Mouse (Mus musculus): Measurements from ENCODE around the gene Vmn1r213. TPM values are rescaled to one million over a fixed set of nuclear protein-coding genes. Genes with fewer than 3 reads are reported as not detected.

Gene Vmn1r213
- polyA plus RNA-seq (2015; fragmentation: Nextera tagmentation; extraction: Ambion mirVana): not detected in 2 replicates

GRCm38 (mm10) chr13:23007356-23007755 lies at the start of gene Vmn1r213:
Vmn1r213 (plus strand) TSS chr13:23007656.
- no peaks in the 10 kb centered on the region for H3K27me3 ChIP-seq
- H3K4me1 ChIP-seq: no peaks in the 10 kb centered on the region
- ATAC-seq (replicated peaks; ENCODE audit: low FRiP score): no peak
- no peaks in the 10 kb centered on the region for H3K9me3 ChIP-seq (replicated peaks)
- H3K36me3 ChIP-seq: no peaks in the 10 kb centered on the region
- WGBS: 82% methylated on average over 1 of the region's 1 CpGs
- no peak within 1 kb of the TSS for H3K27ac ChIP-seq
- H3K4me2 ChIP-seq: no peak within 1 kb of the TSS
- no peak within 1 kb of the TSS for H3K4me3 ChIP-seq (replicated peaks)
- no peak within 1 kb of the TSS for H3K9ac ChIP-seq

- Histone ChIP-seq H3K36me3 (no peaks in the 10 kb centered on the region), H3K9ac (no peak overlapping the region), H3K27ac (no peak overlapping the region), H3K4me2 (no peak overlapping the region), H3K4me3 (replicated peaks) (no peak overlapping the region), H3K4me1 (no peaks in the 10 kb centered on the region), H3K27me3 (no peaks in the 10 kb centered on the region), H3K9me3 (replicated peaks) (no peaks in the 10 kb centered on the region)
- ATAC-seq (replicated peaks; ENCODE audit: low FRiP score): no peak
- 82% methylated on average over 11 of the region's 11 CpGs for WGBS
Measured at GRCm38 (mm10) chr13:22990214-22990891, 17.1 kb upstream of the Vmn1r213 start.

- ATAC-seq (replicated peaks; ENCODE audit: low FRiP score): no peak
- Histone ChIP-seq H3K36me3 (no peaks in the 10 kb centered on the region), H3K9me3 (replicated peaks) (no peaks in the 10 kb centered on the region), H3K4me2 (no peak overlapping the region), H3K9ac (no peak overlapping the region), H3K4me1 (no peaks in the 10 kb centered on the region), H3K4me3 (replicated peaks) (no peak overlapping the region), H3K27ac (no peak overlapping the region), H3K27me3 (no peaks in the 10 kb centered on the region)
- 18% methylated on average over 1 of the region's 1 CpGs for WGBS
Measured at GRCm38 (mm10) chr13:22992178-22992700, 15.2 kb upstream of the Vmn1r213 start.

GRCm38 (mm10) chr13:22992721-22993120 lies 14.7 kb upstream of the Vmn1r213 start:
- no peak overlapping the region for H3K9ac ChIP-seq
- ATAC-seq (replicated peaks; ENCODE audit: low FRiP score): no peak
- no peaks in the 10 kb centered on the region for H3K27me3 ChIP-seq
- H3K4me3 ChIP-seq (replicated peaks): no peak overlapping the region
- H3K4me2 ChIP-seq: no peak overlapping the region
- 0 out of 2 replicates have a peak, but pooled peaks cover 2% of the 10 kb centered on the region for H3K9me3 ChIP-seq (replicated peaks)
- WGBS: 23% methylated on average over 2 of the region's 2 CpGs
- no peaks in the 10 kb centered on the region for H3K4me1 ChIP-seq
- H3K27ac ChIP-seq: no peak overlapping the region
- H3K36me3 ChIP-seq: no peaks in the 10 kb centered on the region

- no peaks in the 10 kb centered on the region for H3K4me1 ChIP-seq
- H3K27me3 ChIP-seq: no peaks in the 10 kb centered on the region
- no peak overlapping the region for H3K9ac ChIP-seq
- no peaks in the 10 kb centered on the region for H3K36me3 ChIP-seq
- no peak overlapping the region for H3K27ac ChIP-seq
- H3K4me2 ChIP-seq: no peak overlapping the region
- no peak for ATAC-seq (replicated peaks; ENCODE audit: low FRiP score)
- no peak overlapping the region for H3K4me3 ChIP-seq (replicated peaks)
- H3K9me3 ChIP-seq (replicated peaks): no peaks in the 10 kb centered on the region
Measured at GRCm38 (mm10) chr13:23018158-23018557, 10.7 kb downstream of the Vmn1r213 start.

- ATAC-seq (replicated peaks; ENCODE audit: low FRiP score): no peak
- Histone ChIP-seq H3K27me3 (no peaks in the 10 kb centered on the region), H3K9ac (no peak overlapping the region), H3K4me2 (no peak overlapping the region), H3K9me3 (replicated peaks) (no peaks in the 10 kb centered on the region), H3K4me1 (no peaks in the 10 kb centered on the region), H3K4me3 (replicated peaks) (no peak overlapping the region), H3K27ac (no peak overlapping the region), H3K36me3 (no peaks in the 10 kb centered on the region)
Measured at GRCm38 (mm10) chr13:23024812-23025211, 17.4 kb downstream of the Vmn1r213 start.

GRCm38 (mm10) chr13:23030118-23030517 lies 22.7 kb downstream of the Vmn1r213 start, which contains the start of gene Vmn1r214:
Vmn1r214 (plus strand) TSS chr13:23030418.
- H3K4me1 ChIP-seq: no peaks in the 10 kb centered on the region
- H3K27me3 ChIP-seq: no peaks in the 10 kb centered on the region
- WGBS: 81% methylated on average over 3 of the region's 3 CpGs
- H3K36me3 ChIP-seq: no peaks in the 10 kb centered on the region
- ATAC-seq (replicated peaks; ENCODE audit: low FRiP score): no peak
- no peak within 1 kb of the TSS for H3K9ac ChIP-seq
- H3K27ac ChIP-seq: no peak within 1 kb of the TSS
- H3K4me3 ChIP-seq (replicated peaks): no peak within 1 kb of the TSS
- H3K4me2 ChIP-seq: no peak within 1 kb of the TSS
- no peaks in the 10 kb centered on the region for H3K9me3 ChIP-seq (replicated peaks)

GRCm38 (mm10) chr13:23057778-23058177 lies 50.3 kb downstream of the Vmn1r213 start:
- Histone ChIP-seq H3K27me3 (no peaks in the 10 kb centered on the region), H3K9ac (no peak overlapping the region), H3K27ac (no peak overlapping the region), H3K4me1 (no peaks in the 10 kb centered on the region), H3K36me3 (no peaks in the 10 kb centered on the region), H3K4me3 (replicated peaks) (no peak overlapping the region), H3K4me2 (no peak overlapping the region), H3K9me3 (replicated peaks) (no peaks in the 10 kb centered on the region)
- ATAC-seq (replicated peaks; ENCODE audit: low FRiP score): no peak
- WGBS: 67% methylated on average over 1 of the region's 1 CpGs

Other genes with a start within 250 kb of the Vmn1r213 start
- not detected in 2 replicates for gene Vmn1r208, start 230.3 kb upstream of the Vmn1r213 start, polyA plus RNA-seq (2015; fragmentation: Nextera tagmentation; extraction: Ambion mirVana)
- not detected in 2 replicates for gene Vmn1r209, start 198.0 kb upstream of the Vmn1r213 start, polyA plus RNA-seq (2015; fragmentation: Nextera tagmentation; extraction: Ambion mirVana)
- not detected in 2 replicates for gene Vmn1r210, start 176.3 kb upstream of the Vmn1r213 start, polyA plus RNA-seq (2015; fragmentation: Nextera tagmentation; extraction: Ambion mirVana)
- gene Vmn1r211, start 150.1 kb upstream of the Vmn1r213 start, polyA plus RNA-seq (2015; fragmentation: Nextera tagmentation; extraction: Ambion mirVana): not detected in 2 replicates
- not detected in 2 replicates for gene Vmn1r212, start 123.5 kb upstream of the Vmn1r213 start, polyA plus RNA-seq (2015; fragmentation: Nextera tagmentation; extraction: Ambion mirVana)
- gene Vmn1r214, start 22.8 kb downstream of the Vmn1r213 start, polyA plus RNA-seq (2015; fragmentation: Nextera tagmentation; extraction: Ambion mirVana): not detected in 2 replicates
- not detected in 2 replicates for gene Vmn1r215, start 60.4 kb downstream of the Vmn1r213 start, polyA plus RNA-seq (2015; fragmentation: Nextera tagmentation; extraction: Ambion mirVana)
- gene Vmn1r217, start 110.6 kb downstream of the Vmn1r213 start, polyA plus RNA-seq (2015; fragmentation: Nextera tagmentation; extraction: Ambion mirVana): not detected in 2 replicates
- not detected in 2 replicates for gene Vmn1r218, start 125.5 kb downstream of the Vmn1r213 start, polyA plus RNA-seq (2015; fragmentation: Nextera tagmentation; extraction: Ambion mirVana)
- gene Vmn1r219, start 151.7 kb downstream of the Vmn1r213 start, polyA plus RNA-seq (2015; fragmentation: Nextera tagmentation; extraction: Ambion mirVana): not detected in 2 replicates
- gene Vmn1r220, start 180.3 kb downstream of the Vmn1r213 start, polyA plus RNA-seq (2015; fragmentation: Nextera tagmentation; extraction: Ambion mirVana): not detected in 2 replicates
- not detected in 2 replicates for gene Vmn1r221, start 206.5 kb downstream of the Vmn1r213 start, polyA plus RNA-seq (2015; fragmentation: Nextera tagmentation; extraction: Ambion mirVana)
- not detected in 2 replicates for gene Vmn1r222, start 228.3 kb downstream of the Vmn1r213 start, polyA plus RNA-seq (2015; fragmentation: Nextera tagmentation; extraction: Ambion mirVana)
- not detected in 2 replicates for gene Vmn1r223, start 239.5 kb downstream of the Vmn1r213 start, polyA plus RNA-seq (2015; fragmentation: Nextera tagmentation; extraction: Ambion mirVana)